Mouse (Mus musculus): ENCODE measurements around the gene Parvb. TPM values are rescaled to one million over a fixed set of nuclear protein-coding genes. Genes with fewer than 3 reads are reported as not detected.

The Parvb gene
- polyA plus RNA-seq, 1 experiment from 2014 or later: 5.4 TPM

- Histone ChIP-seq H3K9ac (no peak overlapping the region), H3K4me3 (ENCODE audit: low read depth, low read length) (no peak overlapping the region), H3K4me2 (no peak overlapping the region), H3K9me3 (ENCODE audit: low read depth, low read length) (no peaks in the 10 kb centered on the region), H3K27me3 (ENCODE audit: insufficient read depth, low read length) (no peaks in the 10 kb centered on the region), H3K36me3 (ENCODE audit: insufficient read depth) (no peaks in the 10 kb centered on the region), H3K27ac (ENCODE audit: low read depth) (0 out of 2 replicates have a peak overlapping the region, but pooled peaks have one; percentile 1), H3K4me1 (ENCODE audit: insufficient read depth) (peaks cover 23% of the 10 kb centered on the region)
- ATAC-seq (ENCODE audit: insufficient read depth) (no peak), DNase-seq (peak; percentile 34)
- no peak for TF ChIP-seq CTCF (IDR thresholded peaks at IDR 0.05; ENCODE audit: low read depth)
- WGBS: 47% methylated on average over 9 of the region's 10 CpGs
Measured at GRCm38 (mm10) chr15:84312878-84313565, 81.2 kb downstream of the Parvb start.

- peaks cover 23% of the 10 kb centered on the region for H3K4me1 ChIP-seq (ENCODE audit: insufficient read depth)
- no peak overlapping the region for H3K4me3 ChIP-seq (ENCODE audit: low read depth, low read length)
- 21% methylated on average over 9 of the region's 9 CpGs for WGBS
- DNase-seq (peak; percentile 21), ATAC-seq (ENCODE audit: insufficient read depth) (no peak)
- no peak for TF ChIP-seq CTCF (IDR thresholded peaks at IDR 0.05; ENCODE audit: low read depth)
- no peak overlapping the region for H3K4me2 ChIP-seq
- H3K27ac ChIP-seq (ENCODE audit: low read depth): 0 out of 2 replicates have a peak overlapping the region, but pooled peaks have one; percentile 1
- H3K27me3 ChIP-seq (ENCODE audit: insufficient read depth, low read length): no peaks in the 10 kb centered on the region
- no peak overlapping the region for H3K9ac ChIP-seq
- H3K36me3 ChIP-seq (ENCODE audit: insufficient read depth): no peaks in the 10 kb centered on the region
- no peaks in the 10 kb centered on the region for H3K9me3 ChIP-seq (ENCODE audit: low read depth, low read length)
Measured at GRCm38 (mm10) chr15:84313566-84313878, 81.7 kb downstream of the Parvb start.

- Histone ChIP-seq H3K27me3 (ENCODE audit: insufficient read depth, low read length) (no peaks in the 10 kb centered on the region), H3K4me1 (ENCODE audit: insufficient read depth) (peaks cover 23% of the 10 kb centered on the region)
- ATAC-seq (ENCODE audit: insufficient read depth): no peak
Measured at GRCm38 (mm10) chr15:84314420-84315080, 82.7 kb downstream of the Parvb start.

GRCm38 (mm10) chr15:84315276-84316046, 83.6 kb downstream of the Parvb start:
- WGBS: 29% methylated on average over 15 of the region's 15 CpGs
- ATAC-seq (ENCODE audit: insufficient read depth) (peak; percentile 87), DNase-seq (peak; percentile 88)
- H3K9ac ChIP-seq: no peak overlapping the region
- no peak for TF ChIP-seq CTCF (IDR thresholded peaks at IDR 0.05; ENCODE audit: low read depth)
- no peaks in the 10 kb centered on the region for H3K9me3 ChIP-seq (ENCODE audit: low read depth, low read length)
- no peaks in the 10 kb centered on the region for H3K36me3 ChIP-seq (ENCODE audit: insufficient read depth)
- H3K27me3 ChIP-seq (ENCODE audit: insufficient read depth, low read length): no peaks in the 10 kb centered on the region
- no peak overlapping the region for H3K4me3 ChIP-seq (ENCODE audit: low read depth, low read length)
- H3K4me2 ChIP-seq: no peak overlapping the region
- peak overlapping the region; percentile 54; the same call in 1 of the 2 replicates for H3K27ac ChIP-seq (ENCODE audit: low read depth)
- peaks cover 23% of the 10 kb centered on the region for H3K4me1 ChIP-seq (ENCODE audit: insufficient read depth)

More at GRCm38 (mm10) chr15:84314420-84315080, 82.7 kb downstream of the Parvb start:
- H3K4me3 ChIP-seq (ENCODE audit: low read depth, low read length): no peak overlapping the region
- no peak for DNase-seq
- 45% methylated on average over 18 of the region's 18 CpGs for WGBS
- peak overlapping the region; percentile 27; the same call in 1 of the 2 replicates for H3K27ac ChIP-seq (ENCODE audit: low read depth)
- no peak overlapping the region for H3K4me2 ChIP-seq
- H3K9me3 ChIP-seq (ENCODE audit: low read depth, low read length): no peaks in the 10 kb centered on the region
- H3K9ac ChIP-seq: no peak overlapping the region
- H3K36me3 ChIP-seq (ENCODE audit: insufficient read depth): no peaks in the 10 kb centered on the region
- TF ChIP-seq CTCF (IDR thresholded peaks at IDR 0.05; ENCODE audit: low read depth): no peak

- H3K4me3 ChIP-seq (ENCODE audit: low read depth, low read length): no peak overlapping the region
- H3K4me2 ChIP-seq: no peak overlapping the region
- H3K9me3 ChIP-seq (ENCODE audit: low read depth, low read length): no peaks in the 10 kb centered on the region
- peaks cover 11% of the 10 kb centered on the region for H3K4me1 ChIP-seq (ENCODE audit: insufficient read depth)
- no peaks in the 10 kb centered on the region for H3K36me3 ChIP-seq (ENCODE audit: insufficient read depth)
- no peak overlapping the region for H3K9ac ChIP-seq
- WGBS: 84% methylated on average over 4 of the region's 4 CpGs
- no peak for DNase-seq
- H3K27ac ChIP-seq (ENCODE audit: low read depth): no peak overlapping the region
- TF ChIP-seq CTCF (IDR thresholded peaks at IDR 0.05; ENCODE audit: low read depth): no peak
- ATAC-seq (ENCODE audit: insufficient read depth): no peak
- no peaks in the 10 kb centered on the region for H3K27me3 ChIP-seq (ENCODE audit: insufficient read depth, low read length)
Measured at GRCm38 (mm10) chr15:84319393-84319792, 87.5 kb downstream of the Parvb start.

- no peaks in the 10 kb centered on the region for H3K9me3 ChIP-seq (ENCODE audit: low read depth, low read length)
- no peaks in the 10 kb centered on the region for H3K27me3 ChIP-seq (ENCODE audit: insufficient read depth, low read length)
- no peaks in the 10 kb centered on the region for H3K36me3 ChIP-seq (ENCODE audit: insufficient read depth)
- H3K4me1 ChIP-seq (ENCODE audit: insufficient read depth): no peaks in the 10 kb centered on the region
- TF ChIP-seq CTCF (IDR thresholded peaks at IDR 0.05; ENCODE audit: low read depth): no peak
- DNase-seq (no peak), ATAC-seq (ENCODE audit: insufficient read depth) (no peak)
- no peak overlapping the region for H3K27ac ChIP-seq (ENCODE audit: low read depth)
- H3K4me2 ChIP-seq: no peak overlapping the region
- H3K9ac ChIP-seq: no peak overlapping the region
- WGBS: 60% methylated on average over 8 of the region's 8 CpGs
- H3K4me3 ChIP-seq (ENCODE audit: low read depth, low read length): no peak overlapping the region
Measured at GRCm38 (mm10) chr15:84321544-84322174, 89.8 kb downstream of the Parvb start.
